Mouse (Mus musculus) left cerebral cortex, adult 2 months (tissue): Measurements from ENCODE around the gene Olfr624. TPM values are rescaled to one million over a fixed set of nuclear protein-coding genes. Genes with fewer than 3 reads are reported as not detected.
"Not testable (repeated sequence)": the region's sequence is repeated elsewhere in the genome, so short reads cannot be mapped to it uniquely, and the experiment has no call there.

Experiments
- DNase-seq, 2 experiments: peaks; one replicate each; pipeline ENCODE4 v3.0.0; 2021 to 2022; ENCODE audit warnings: low spot score in 2 of 2, mixed read lengths in 1 of 2; ENCODE audit errors: extremely low spot score in 1 of 2
- H3K27ac ChIP-seq: fragments of 200-600 bp; 2 replicates; pipeline ENCODE4 v1.8.1; 2022
- H3K4me3 ChIP-seq: fragments of 200-600 bp; 2 replicates; pipeline ENCODE4 v1.8.1; 2022
- CTCF ChIP-seq: fragments of 200-600 bp; IDR thresholded peaks from 2 replicates; pipeline ENCODE4 v1.8.1; 2022; ENCODE audit warnings: antibody characterized with exemption, mild to moderate bottlenecking, moderate library complexity
- intact Hi-C: fragments of 180-260 bp; cut with DNase I; formaldehyde crosslinking; loops from one replicate; pipeline ENCODE4 v1.15.1; 2025
- long read RNA-seq, 2 experiments: library from polyadenylated mRNA; stranded (forward); transcript quantifications; one replicate each; pipeline ENCODE4 v2.0.0; 2021; ENCODE audit warnings: borderline mapping rate in 2 of 2
- total RNA-seq, 2 experiments: library from RNA; stranded (reverse); gene quantifications; 2 replicates each; pipeline ENCODE4 v1.2.3; 2021

The Olfr624 gene
- under 1 TPM in 1 of 2 experiments, not detected in 1; 0.07 TPM for total RNA-seq
- long read RNA-seq, experiment 1 = 0 reads
- long read RNA-seq, experiment 2 = 0 reads

DNA sequence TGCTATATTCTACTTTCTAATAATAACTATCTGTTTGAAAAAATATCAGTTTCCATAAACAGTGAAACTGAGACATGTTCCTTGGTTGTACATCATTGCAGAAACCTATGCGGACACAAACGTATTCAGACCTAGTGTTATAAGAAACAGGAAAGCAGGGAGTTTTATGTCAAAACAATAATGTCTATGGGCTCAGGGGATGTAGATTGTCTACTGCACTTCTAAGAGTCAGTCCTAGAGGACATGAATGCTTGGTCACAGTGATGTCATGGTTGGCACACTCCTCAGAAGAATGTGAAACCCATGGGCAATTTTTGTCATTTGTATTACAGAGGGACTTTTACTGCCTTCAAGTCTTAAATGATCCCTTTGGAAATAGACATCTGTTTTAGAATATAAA is at the start of gene Olfr624:
Olfr624 (minus strand) TSS at position 101 of the 400 bp plus-strand sequence.
- H3K4me3 ChIP-seq = no peak within 1 kb of the TSS
- intact Hi-C loops = no loop called here
- no peak for DNase-seq
- no peak for TF ChIP-seq CTCF
- H3K27ac ChIP-seq = no peak within 1 kb of the TSS

DNA sequence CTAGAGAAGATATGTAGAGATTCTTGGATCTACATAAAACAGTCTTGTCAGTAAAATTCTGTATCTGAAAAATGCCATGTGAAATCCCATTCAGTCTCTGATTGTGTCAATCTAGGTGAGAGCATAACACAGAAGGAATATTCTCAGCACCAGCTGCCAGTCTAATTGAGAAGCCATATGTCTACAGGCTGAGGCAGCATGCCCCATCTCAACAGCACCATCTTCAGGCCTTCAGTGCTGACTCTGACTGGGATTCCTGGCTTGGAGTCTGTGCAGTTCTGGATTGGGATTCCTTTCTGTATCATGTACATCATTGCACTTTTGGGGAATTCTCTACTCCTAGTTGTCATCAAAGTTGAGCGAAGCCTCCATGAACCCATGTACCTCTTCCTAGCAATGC is 45.4 kb upstream of the Olfr624 start:
- H3K4me3 ChIP-seq, DNase-seq, H3K27ac ChIP-seq, intact Hi-C loops: not testable (repeated sequence)

DNA sequence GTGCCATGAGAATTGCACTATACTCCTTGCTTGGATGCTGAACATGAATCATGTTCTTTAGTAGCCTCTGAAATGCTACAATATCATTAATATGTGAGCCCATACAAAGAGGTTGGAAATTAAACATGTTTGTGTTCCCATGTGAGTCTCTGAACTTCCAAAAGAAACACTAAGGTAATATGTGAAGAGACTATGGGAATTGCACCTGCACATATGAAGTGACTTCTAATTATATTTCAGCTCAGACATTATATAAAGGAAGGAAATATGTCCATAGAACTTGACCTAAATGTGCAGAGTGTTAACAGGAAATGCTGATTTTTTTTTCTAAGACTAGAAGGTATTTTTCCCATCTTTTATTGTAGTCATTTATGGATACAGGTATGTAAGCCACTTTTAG is 43.4 kb upstream of the Olfr624 start, which contains the start of gene Olfr243:
Olfr243 (plus strand) TSS at position 301 of the 400 bp plus-strand sequence.
- intact Hi-C loops = no loop called here

DNA sequence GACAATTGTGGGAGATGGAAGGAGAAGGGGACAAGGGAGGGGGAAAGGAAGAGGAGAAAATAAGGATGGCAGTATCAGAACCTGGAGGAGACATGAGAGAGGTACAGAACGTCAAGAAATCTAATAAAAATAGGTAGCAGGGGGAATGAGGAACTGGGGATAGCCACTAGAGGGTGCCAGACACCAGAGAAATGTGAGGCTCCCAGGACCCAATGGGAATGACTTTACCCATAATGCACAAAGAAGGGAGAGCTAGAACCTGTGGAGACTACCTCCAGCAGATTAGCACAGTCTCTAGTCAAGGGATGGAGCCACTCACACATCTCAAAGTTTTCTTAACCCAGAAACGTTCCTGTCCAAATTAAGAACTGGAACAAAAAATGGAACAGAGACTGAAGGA is 41.0 kb upstream of the Olfr624 start:
- intact Hi-C loops = no loop called here
- Histone ChIP-seq H3K4me3 (no peak overlapping the region), H3K27ac (no peak overlapping the region)
- peak; percentile 15 for TF ChIP-seq CTCF
- DNase-seq = no peak

More for the DNA sequence above, 43.4 kb upstream of the Olfr624 start, which contains the start of gene Olfr243:
- Histone ChIP-seq H3K27ac (no peak within 1 kb of the TSS), H3K4me3 (no peak within 1 kb of the TSS)
- no peak for TF ChIP-seq CTCF
- no peak for DNase-seq

DNA sequence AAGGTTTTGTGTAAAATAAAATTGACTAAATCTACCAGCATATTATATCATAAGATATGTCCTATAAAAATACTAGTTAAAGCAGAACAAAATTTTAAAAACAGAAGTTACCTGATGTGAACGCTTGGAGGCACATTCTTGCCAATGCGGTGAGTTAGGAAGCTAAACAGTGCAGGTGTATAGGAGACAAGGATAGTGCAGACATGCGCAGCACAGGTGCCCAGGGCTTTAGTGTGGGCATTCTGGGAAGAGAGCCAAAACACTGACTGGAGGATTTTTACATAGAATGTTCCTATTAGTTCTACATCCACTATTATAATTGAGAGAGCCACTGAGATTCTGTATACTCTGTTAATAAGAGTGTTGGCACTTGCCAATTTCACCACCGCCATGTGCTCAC is 28.5 kb upstream of the Olfr624 start:
- intact Hi-C loops = no loop called here
- TF ChIP-seq CTCF = no peak
- no peak overlapping the region for H3K27ac ChIP-seq
- H3K4me3 ChIP-seq = no peak overlapping the region
- no peak for DNase-seq

DNA sequence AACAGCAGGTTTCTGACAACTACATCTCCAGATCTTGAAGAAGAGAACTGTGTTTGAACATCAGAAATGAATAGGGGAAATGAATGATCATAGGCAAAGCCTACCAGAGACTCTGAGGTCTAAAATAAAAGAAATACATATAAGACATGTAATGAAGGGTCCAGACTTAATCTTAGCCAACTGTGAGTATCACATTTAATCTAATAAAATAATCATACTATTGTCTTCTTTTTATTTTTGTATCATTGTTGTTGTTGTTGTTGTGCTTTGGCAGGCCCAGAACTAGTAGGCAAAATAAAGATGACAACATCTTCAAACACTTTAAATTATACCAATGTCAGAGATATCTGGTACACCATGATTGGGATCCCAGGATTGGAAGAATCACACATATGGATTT is 11.4 kb upstream of the Olfr624 start, which contains the start of gene Olfr625-ps1:
Olfr625-ps1 (plus strand) TSS at position 301 of the 400 bp plus-strand sequence.
- Histone ChIP-seq H3K27ac (no peak within 1 kb of the TSS), H3K4me3 (no peak within 1 kb of the TSS)
- DNase-seq = no peak
- TF ChIP-seq CTCF = no peak
- intact Hi-C loops = no loop called here

DNA sequence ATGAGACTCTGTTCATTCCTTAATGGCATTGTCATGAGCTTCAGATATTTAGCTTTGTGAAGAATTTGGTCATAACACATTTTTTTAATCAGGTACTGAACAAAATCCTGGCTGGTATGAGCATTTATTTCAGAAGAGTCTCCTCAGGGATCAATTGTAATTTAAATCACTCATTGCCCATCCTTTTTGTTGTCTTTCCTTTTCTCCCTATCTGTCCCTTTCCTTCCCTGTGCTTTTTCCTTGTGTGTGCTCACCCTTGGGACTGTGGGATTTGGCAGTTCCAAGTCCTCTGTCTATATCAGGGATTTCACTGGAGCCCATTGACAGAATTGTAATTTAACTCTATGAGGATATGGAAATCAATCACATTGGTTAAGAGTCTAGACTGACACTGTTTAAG is 7.4 kb downstream of the Olfr624 start, which contains the start of gene Olfr623:
Olfr623 (minus strand) TSS at position 101 of the 400 bp plus-strand sequence.
- intact Hi-C loops = no loop called here
- DNase-seq = no peak
- no peak within 1 kb of the TSS for H3K4me3 ChIP-seq
- H3K27ac ChIP-seq = no peak within 1 kb of the TSS
- TF ChIP-seq CTCF = no peak

DNA sequence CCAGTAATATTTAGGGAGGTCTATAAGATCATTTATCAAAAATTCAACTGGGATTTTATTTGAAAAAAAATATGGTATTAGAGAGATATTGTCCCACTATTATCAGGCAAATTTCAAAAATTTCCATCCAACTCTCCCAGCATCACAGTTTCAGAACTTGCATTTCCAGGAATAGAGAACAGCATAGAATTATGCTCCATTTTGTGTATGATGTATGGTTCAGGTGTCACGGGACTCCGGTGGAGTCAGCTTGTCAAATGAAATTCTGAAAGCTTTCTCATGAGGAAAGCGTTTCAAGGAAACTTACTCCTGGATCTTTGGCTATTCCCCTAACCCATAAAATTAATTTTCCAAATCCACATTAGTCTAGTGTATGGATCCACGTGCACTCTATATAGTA is 26.9 kb downstream of the Olfr624 start:
- Histone ChIP-seq H3K27ac (no peak overlapping the region), H3K4me3 (no peak overlapping the region)
- intact Hi-C loops = no loop called here
- DNase-seq = no peak
- TF ChIP-seq CTCF = no peak

DNA sequence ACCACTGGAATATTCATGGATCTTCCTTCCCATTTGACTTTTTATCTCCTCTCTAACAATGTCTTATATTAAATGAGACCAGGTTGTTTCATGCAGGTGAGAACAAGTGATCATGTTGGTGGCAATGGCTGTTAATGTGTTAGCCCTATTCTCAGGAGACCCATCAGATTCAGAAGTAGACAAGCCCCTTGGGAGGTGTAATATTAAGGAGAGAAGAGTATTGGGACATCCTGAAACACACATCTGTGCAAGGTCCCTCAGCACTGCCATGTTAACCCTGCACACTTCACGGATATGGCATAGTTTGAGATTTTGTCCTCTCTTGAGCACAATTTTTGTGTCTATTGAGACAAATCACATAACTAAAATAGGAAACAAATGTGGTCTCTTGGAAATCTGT is 28.4 kb downstream of the Olfr624 start, which contains the start of gene Olfr622:
Olfr622 (minus strand) TSS at position 101 of the 400 bp plus-strand sequence.
- no peak within 1 kb of the TSS for H3K4me3 ChIP-seq
- intact Hi-C loops = no loop called here
- no peak for TF ChIP-seq CTCF

DNA sequence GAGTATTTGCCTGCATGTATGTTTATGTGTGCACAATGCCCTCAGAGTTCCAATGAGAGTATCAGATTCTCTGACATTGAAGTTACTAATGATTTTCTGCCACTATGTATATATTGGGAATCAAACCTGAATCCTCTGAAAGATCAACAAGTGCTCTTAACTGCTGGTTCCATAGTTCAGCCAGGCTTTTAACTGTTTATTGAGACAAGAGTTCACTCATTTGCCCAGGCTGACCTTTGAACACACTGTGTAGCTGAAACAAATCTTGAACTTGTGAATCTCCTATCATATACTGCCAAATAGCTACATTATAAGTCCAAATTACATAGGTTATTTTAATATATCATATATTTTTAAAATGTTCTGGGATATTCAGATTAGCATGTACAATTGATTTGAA is 34.2 kb downstream of the Olfr624 start:
- no peak for TF ChIP-seq CTCF
- H3K4me3 ChIP-seq = no peak overlapping the region
- DNase-seq = no peak
- no peak overlapping the region for H3K27ac ChIP-seq
- intact Hi-C loops = no loop called here

More for the DNA sequence above, 28.4 kb downstream of the Olfr624 start, which contains the start of gene Olfr622:
- no peak within 1 kb of the TSS for H3K27ac ChIP-seq
- no peak for DNase-seq

Other genes with a start within 250 kb of the Olfr624 start
- not detected for gene Olfr605, start 225.8 kb downstream of the Olfr624 start, total RNA-seq
- gene Olfr606, start 222.1 kb downstream of the Olfr624 start, total RNA-seq = not detected
- not detected for gene Olfr607, start 207.0 kb downstream of the Olfr624 start, total RNA-seq
- gene Olfr608, start 201.3 kb downstream of the Olfr624 start, total RNA-seq = not detected
- gene Olfr609, start 173.1 kb downstream of the Olfr624 start, total RNA-seq = not detected
- not detected for gene Olfr610, start 159.1 kb downstream of the Olfr624 start, total RNA-seq
- not detected for gene Olfr611, start 150.3 kb downstream of the Olfr624 start, total RNA-seq
- gene Olfr612, start 128.5 kb downstream of the Olfr624 start, total RNA-seq = not detected
- not detected for gene Olfr613, start 123.1 kb downstream of the Olfr624 start, total RNA-seq
- not detected for gene Olfr615, start 115.1 kb downstream of the Olfr624 start, total RNA-seq
- not detected for gene Olfr616, start 102.0 kb downstream of the Olfr624 start, total RNA-seq
- gene Olfr617, start 98.1 kb downstream of the Olfr624 start, total RNA-seq = not detected
- gene Olfr618, start 81.1 kb downstream of the Olfr624 start, total RNA-seq = not detected
- not detected for gene Olfr619, start 70.6 kb downstream of the Olfr624 start, total RNA-seq
- not detected for gene Olfr620, start 58.7 kb downstream of the Olfr624 start, total RNA-seq
- gene Olfr622, start 28.5 kb downstream of the Olfr624 start, total RNA-seq = not detected
- gene Olfr623, start 7.5 kb downstream of the Olfr624 start, total RNA-seq = not detected
- gene Olfr625-ps1, start 11.5 kb upstream of the Olfr624 start, total RNA-seq = not detected
- not detected for gene Olfr243, start 43.5 kb upstream of the Olfr624 start, total RNA-seq
- gene Olfr628, start 59.2 kb upstream of the Olfr624 start, total RNA-seq = not detected
- gene Olfr629, start 73.8 kb upstream of the Olfr624 start, total RNA-seq = not detected
- gene Olfr630, start 86.1 kb upstream of the Olfr624 start, total RNA-seq = not detected
- not detected for gene Olfr69, start 100.4 kb upstream of the Olfr624 start, total RNA-seq
- gene Olfr68, start 108.5 kb upstream of the Olfr624 start, total RNA-seq = not detected
- gene Olfr67, start 120.6 kb upstream of the Olfr624 start, total RNA-seq = not detected
- gene Hbb-bt, start 142.8 kb upstream of the Olfr624 start, total RNA-seq = 10 to 100 TPM; 29.5 to 36.6 TPM
- gene Hbb-bs, start 156.9 kb upstream of the Olfr624 start, total RNA-seq = 100 to 1,000 TPM; 305 to 339 TPM
- gene Hbb-bh2, start 169.3 kb upstream of the Olfr624 start, total RNA-seq = not detected
- gene Hbb-bh1, start 172.0 kb upstream of the Olfr624 start, total RNA-seq = not detected
- gene Hbb-y, start 182.0 kb upstream of the Olfr624 start, total RNA-seq = not detected
- not detected for gene Olfr66, start 215.1 kb upstream of the Olfr624 start, total RNA-seq
- gene Olfr64, start 223.3 kb upstream of the Olfr624 start, total RNA-seq = not detected
- gene Olfr65, start 232.3 kb upstream of the Olfr624 start, total RNA-seq = not detected